Mouse (Mus musculus) liver, embryonic 14.5 days (tissue): ENCODE data around the gene Klc2. TPM values are rescaled to one million over a fixed set of nuclear protein-coding genes. Genes with fewer than 3 reads are reported as not detected.

ENCODE experiments used
- ATAC-seq: fragments of 200-750 bp; cut with Nextera tagmentation; 2 replicates; pipeline ENCODE4 v1.8.0; 2017; ENCODE audit warnings: moderate number of reproducible peaks, mild to moderate bottlenecking, moderate library complexity; ENCODE audit not compliant: insufficient read depth
- DNase-seq, 3 experiments: peaks; one replicate each; pipeline ENCODE4 v3.0.0-alpha.2; 2012 to 2013; ENCODE audit warnings: low read depth in 3 of 3, low spot score in 3 of 3
- H3K27ac ChIP-seq: fragments of 300-500 bp; sonication (generic); 2 replicates; pipeline ENCODE4 v1.5.1; 2014; ENCODE audit warnings: moderate library complexity, mild to moderate bottlenecking, control low read depth, inconsistent platforms
- H3K27me3 ChIP-seq: fragments of 300-500 bp; sonication (generic); 2 replicates; pipeline ENCODE4 v1.6.1; 2014; ENCODE audit warnings: mild to moderate bottlenecking, low read length, moderate library complexity; ENCODE audit not compliant: control insufficient read depth, insufficient read depth
- H3K36me3 ChIP-seq: fragments of 300-500 bp; sonication (generic); replicated peaks from 2 replicates; pipeline ENCODE4 v1.6.1; 2014; ENCODE audit warnings: low read depth; ENCODE audit not compliant: control insufficient read depth, insufficient read depth
- H3K4me1 ChIP-seq, 2 experiments: fragments of 200-500 bp in 1 of 2; fragments of 300-500 bp in 1 of 2; sonication (generic) in 1 of 2; replicated peaks; 2 replicates each; pipeline ENCODE4 v1.6.1; 2012 to 2014; ENCODE audit warnings: antibody characterized with exemption in 1 of 2, inconsistent platforms in 1 of 2, low read length in 1 of 2; ENCODE audit not compliant: control insufficient read depth in 2 of 2, insufficient read depth in 2 of 2
- H3K4me2 ChIP-seq: fragments of 300-500 bp; sonication (generic); 2 replicates; pipeline ENCODE4 v1.6.1; 2014; ENCODE audit warnings: low read depth, mild to moderate bottlenecking, control low read depth, moderate library complexity
- H3K4me3 ChIP-seq, 2 experiments: fragments of 200-500 bp in 1 of 2; fragments of 300-500 bp in 1 of 2; sonication (generic) in 1 of 2; 2 replicates each; pipeline ENCODE4 v1.5.1; 2012 to 2014; ENCODE audit warnings: low read depth in 2 of 2, low read length in 2 of 2, mild to moderate bottlenecking in 2 of 2, control low read depth in 1 of 2, inconsistent platforms in 1 of 2, moderate library complexity in 1 of 2; ENCODE audit not compliant: insufficient read depth in 1 of 2
- H3K9ac ChIP-seq: fragments of 300-500 bp; sonication (generic); replicated peaks from 2 replicates; pipeline ENCODE4 v1.6.1; 2014; ENCODE audit warnings: mild to moderate bottlenecking, control low read depth, moderate library complexity
- H3K9me3 ChIP-seq: fragments of 300-500 bp; sonication (generic); 2 replicates; pipeline ENCODE4 v1.6.1; 2016; ENCODE audit warnings: low read length, mixed read lengths; ENCODE audit not compliant: control insufficient read depth
- CTCF ChIP-seq: IDR thresholded peaks from 2 replicates; pipeline ENCODE4 v1.5.1; 2016; ENCODE audit warnings: antibody characterized with exemption, low read depth, control low read depth
- EP300 ChIP-seq: IDR thresholded peaks from 2 replicates; pipeline ENCODE4 v1.6.1; 2016; ENCODE audit warnings: antibody characterized with exemption, low read depth
- WGBS: fragments of 180-500 bp; shearing (Covaris S2); extraction: QIAGEN DNeasy Blood & Tissue Kit; methylation state at CpG from one replicate; pipeline ENCODE4 v1.1.7; 2014; ENCODE audit not compliant: insufficient replicate concordance; 5-methylcytosine and 5-hydroxymethylcytosine counted together
- polyA plus RNA-seq, 2 experiments: library from polyadenylated mRNA; depleted of rRNA in 1 of 2; stranded (reverse) in 1 of 2; unstranded in 1 of 2; fragments of >200 nt; fragmentation: Nextera tagmentation in 1 of 2; extraction: Ambion mirVana in 1 of 2; gene quantifications; 2 replicates each; pipeline versions ENCODE4 v1.2.1 to v1.2.3; 2012 to 2014

Gene Klc2
- polyA plus RNA-seq, 2 experiments: 1.6 to 2.3 TPM

GRCm38 (mm10) chr19:5067040-5067799, 51.1 kb downstream of the Klc2 start:
- ATAC-seq: peak; percentile 87
- Histone ChIP-seq H3K36me3 (no peaks in the 10 kb centered on the region), H3K9ac (peak overlapping the region; percentile 55), H3K9me3 (no peaks in the 10 kb centered on the region), H3K27ac (peak overlapping the region; percentile 74), H3K27me3 (peaks cover 16% of the 10 kb centered on the region), H3K4me3 (peak overlapping the region in 1 of 2 experiments; percentile 51; a peak in 1 of 4 replicates), H3K4me1 (peaks cover 23 to 24% of the 10 kb centered on the region in 2 experiments), H3K4me2 (peak overlapping the region; percentile 79)
- peak; percentile 65 to 72 (median 71) for DNase-seq
- TF ChIP-seq CTCF: no peak
- TF ChIP-seq EP300: peak; percentile 56
- WGBS: 1% methylated on average over 15 of the region's 15 CpGs

- ATAC-seq: no peak
- TF ChIP-seq EP300: no peak
- no peak for TF ChIP-seq CTCF
- no peaks in the 10 kb centered on the region for H3K36me3 ChIP-seq
- no peak overlapping the region for H3K9ac ChIP-seq
- no peak overlapping the region for H3K4me2 ChIP-seq
- 53% methylated on average over 7 of the region's 7 CpGs for WGBS
- H3K27ac ChIP-seq: no peak overlapping the region
- no peak for DNase-seq
- no peaks in the 10 kb centered on the region for H3K9me3 ChIP-seq
- no peak overlapping the region for H3K4me3 ChIP-seq
- peaks cover 14 to 21% of the 10 kb centered on the region in 2 experiments for H3K4me1 ChIP-seq
- H3K27me3 ChIP-seq: peaks cover 15% of the 10 kb centered on the region
Observed at GRCm38 (mm10) chr19:5065104-5065503, 53.3 kb downstream of the Klc2 start.

GRCm38 (mm10) chr19:5062446-5062845, 55.9 kb downstream of the Klc2 start:
- Histone ChIP-seq H3K36me3 (no peaks in the 10 kb centered on the region), H3K4me1 (peaks cover 8 to 28% of the 10 kb centered on the region in 2 experiments), H3K9ac (no peak overlapping the region), H3K27ac (no peak overlapping the region), H3K4me3 (no peak overlapping the region), H3K9me3 (no peaks in the 10 kb centered on the region), H3K4me2 (no peak overlapping the region), H3K27me3 (no peaks in the 10 kb centered on the region; the same call in 1 of the 2 replicates)
- DNase-seq: no peak
- TF ChIP-seq CTCF: no peak
- no peak for TF ChIP-seq EP300
- no peak for ATAC-seq
- WGBS: 70% methylated on average over 6 of the region's 6 CpGs

- 53% methylated on average over 5 of the region's 5 CpGs for WGBS
- no peak overlapping the region for H3K4me2 ChIP-seq
- H3K4me3 ChIP-seq: no peak overlapping the region
- H3K9me3 ChIP-seq: no peaks in the 10 kb centered on the region
- no peak for DNase-seq
- no peaks in the 10 kb centered on the region for H3K27me3 ChIP-seq
- H3K4me1 ChIP-seq: peaks cover 4 to 24% of the 10 kb centered on the region in 2 experiments
- no peak for ATAC-seq
- no peaks in the 10 kb centered on the region for H3K36me3 ChIP-seq
- no peak overlapping the region for H3K9ac ChIP-seq
- TF ChIP-seq EP300: no peak
- TF ChIP-seq CTCF: no peak
- no peak overlapping the region for H3K27ac ChIP-seq
Observed at GRCm38 (mm10) chr19:5062041-5062440, 56.3 kb downstream of the Klc2 start.
